Mouse (Mus musculus) heart, embryonic 14.5 days (tissue): ENCODE results near the gene B3gnt6. TPM values are rescaled to one million over a fixed set of nuclear protein-coding genes. Genes with fewer than 3 reads are reported as not detected.

Source experiments
- ATAC-seq: fragments of 200-750 bp; cut with Nextera tagmentation; 2 replicates; pipeline ENCODE4 v1.8.0; 2017; ENCODE audit warnings: low read depth, moderate TSS enrichment; ENCODE audit not compliant: insufficient number of reproducible peaks, insufficient read depth, low FRiP score
- H3K27ac ChIP-seq, 2 experiments: fragments of 200-500 bp in 1 of 2; fragments of 300-500 bp in 1 of 2; sonication (generic) in 1 of 2; replicated peaks in 1 of 2; 2 replicates each; pipeline ENCODE4 v1.5.1; 2012 to 2014; ENCODE audit warnings: low read depth in 2 of 2, low read length in 2 of 2, control low read depth in 1 of 2, mild to moderate bottlenecking in 1 of 2, mixed read lengths in 1 of 2; ENCODE audit not compliant: control insufficient read depth in 1 of 2, insufficient read depth in 1 of 2
- H3K27me3 ChIP-seq: fragments of 300-500 bp; sonication (generic); 2 replicates; pipeline ENCODE4 v1.6.1; 2014; ENCODE audit warnings: mild to moderate bottlenecking, low read length, control low read depth; ENCODE audit not compliant: control insufficient read depth, insufficient read depth
- H3K36me3 ChIP-seq: fragments of 300-500 bp; sonication (generic); 2 replicates; pipeline ENCODE4 v1.6.1; 2014; ENCODE audit warnings: mild to moderate bottlenecking, control low read depth, low read length, mixed read lengths; ENCODE audit not compliant: control insufficient read depth, insufficient read depth
- H3K4me1 ChIP-seq, 2 experiments: fragments of 200-500 bp in 1 of 2; fragments of 300-500 bp in 1 of 2; sonication (generic) in 1 of 2; 2 replicates each; pipeline ENCODE4 v1.6.1; 2012 to 2014; ENCODE audit warnings: low read length in 2 of 2, control low read depth in 1 of 2, mixed read lengths in 1 of 2; ENCODE audit not compliant: control insufficient read depth in 2 of 2, insufficient read depth in 2 of 2
- H3K4me2 ChIP-seq: fragments of 300-500 bp; sonication (generic); 2 replicates; pipeline ENCODE4 v1.6.1; 2014; ENCODE audit warnings: mild to moderate bottlenecking, low read length
- H3K4me3 ChIP-seq, 2 experiments: fragments of 200-500 bp in 1 of 2; fragments of 300-500 bp in 1 of 2; sonication (generic) in 1 of 2; 2 replicates each; pipeline ENCODE4 v1.5.1; 2012 to 2014; ENCODE audit warnings: low read length in 2 of 2, mild to moderate bottlenecking in 2 of 2, control low read depth in 1 of 2, low read depth in 1 of 2, moderate library complexity in 1 of 2; ENCODE audit not compliant: control insufficient read depth in 1 of 2, insufficient read depth in 1 of 2
- H3K9ac ChIP-seq: fragments of 300-500 bp; sonication (generic); 2 replicates; pipeline ENCODE4 v1.6.1; 2014; ENCODE audit warnings: mild to moderate bottlenecking, low read length
- H3K9me3 ChIP-seq: fragments of 300-500 bp; sonication (generic); 2 replicates; pipeline ENCODE4 v1.6.1; 2016; ENCODE audit warnings: low read length, control low read depth; ENCODE audit not compliant: control insufficient read depth
- WGBS: fragments of 180-500 bp; shearing (Covaris S2); extraction: QIAGEN DNeasy Blood & Tissue Kit; methylation state at CpG from one replicate; pipeline ENCODE4 v1.1.7; 2014; 5-methylcytosine and 5-hydroxymethylcytosine counted together
- polyA plus RNA-seq: library from polyadenylated mRNA; unstranded; fragments of >200 nt; fragmentation: Nextera tagmentation; extraction: Ambion mirVana; gene quantifications from 2 replicates; pipeline ENCODE4 v1.2.1, GENCODE M21; 2014

Gene B3gnt6
- polyA plus RNA-seq, 1 experiment from 2014 or later, result 0.11 TPM

GRCm38 (mm10) chr7:98177071-98177485, 22.2 kb downstream of the B3gnt6 start:
- Histone ChIP-seq H3K9ac (no peak overlapping the region), H3K27ac (no peak overlapping the region), H3K4me2 (peak overlapping the region; percentile 90), H3K4me3 (peak overlapping the region in 1 of 2 experiments; percentile 76; a peak in 1 of 4 replicates), H3K36me3 (no peaks in the 10 kb centered on the region), H3K4me1 (peaks cover 0 to 17% of the 10 kb centered on the region in 2 experiments; a peak in 3 of 4 replicates), H3K9me3 (no peaks in the 10 kb centered on the region), H3K27me3 (no peaks in the 10 kb centered on the region)
- WGBS, result 27% methylated on average over 2 of the region's 2 CpGs
- no peak for ATAC-seq

GRCm38 (mm10) chr7:98176322-98177070, 22.8 kb downstream of the B3gnt6 start:
- Histone ChIP-seq H3K4me3 (no peak overlapping the region), H3K9me3 (no peaks in the 10 kb centered on the region), H3K4me2 (peak overlapping the region; percentile 90), H3K9ac (no peak overlapping the region), H3K36me3 (no peaks in the 10 kb centered on the region), H3K27me3 (no peaks in the 10 kb centered on the region), H3K27ac (no peak overlapping the region), H3K4me1 (peaks cover 2 to 15% of the 10 kb centered on the region in 2 experiments; a peak in 3 of 4 replicates)
- no peak for ATAC-seq
- WGBS, result 57% methylated on average over 8 of the region's 8 CpGs

- peaks cover 8 to 23% of the 10 kb centered on the region in 2 experiments; a peak in 3 of 4 replicates for H3K4me1 ChIP-seq
- ATAC-seq, result no peak
- H3K4me2 ChIP-seq, result no peak overlapping the region
Measured at GRCm38 (mm10) chr7:98174883-98175755, 24.2 kb downstream of the B3gnt6 start.

GRCm38 (mm10) chr7:98173408-98173807, 25.9 kb downstream of the B3gnt6 start:
- WGBS, result 24% methylated on average over 4 of the region's 4 CpGs

More at GRCm38 (mm10) chr7:98174883-98175755, 24.2 kb downstream of the B3gnt6 start:
- H3K36me3 ChIP-seq, result no peaks in the 10 kb centered on the region
- H3K4me3 ChIP-seq, result no peak overlapping the region
- WGBS, result 65% methylated on average over 4 of the region's 4 CpGs
- H3K9ac ChIP-seq, result no peak overlapping the region
- H3K27ac ChIP-seq, result no peak overlapping the region
- no peaks in the 10 kb centered on the region for H3K9me3 ChIP-seq
- H3K27me3 ChIP-seq, result no peaks in the 10 kb centered on the region

GRCm38 (mm10) chr7:98172661-98173060, 26.6 kb downstream of the B3gnt6 start:
- no peaks in the 10 kb centered on the region for H3K9me3 ChIP-seq
- no peaks in the 10 kb centered on the region for H3K36me3 ChIP-seq
- WGBS, result 77% methylated on average over 8 of the region's 8 CpGs
- no peak overlapping the region for H3K9ac ChIP-seq
- no peak for ATAC-seq
- H3K4me3 ChIP-seq, result no peak overlapping the region
- H3K27me3 ChIP-seq, result no peaks in the 10 kb centered on the region
- H3K4me2 ChIP-seq, result no peak overlapping the region
- no peak overlapping the region for H3K27ac ChIP-seq
- H3K4me1 ChIP-seq, result peaks cover 8 to 19% of the 10 kb centered on the region in 2 experiments; a peak in 3 of 4 replicates

More at GRCm38 (mm10) chr7:98173408-98173807, 25.9 kb downstream of the B3gnt6 start:
- H3K9ac ChIP-seq, result no peak overlapping the region
- H3K4me3 ChIP-seq, result no peak overlapping the region
- no peak overlapping the region for H3K4me2 ChIP-seq
- H3K27ac ChIP-seq, result no peak overlapping the region
- H3K9me3 ChIP-seq, result no peaks in the 10 kb centered on the region
- no peak for ATAC-seq
- no peaks in the 10 kb centered on the region for H3K27me3 ChIP-seq
- peaks cover 8 to 21% of the 10 kb centered on the region in 2 experiments; a peak in 3 of 4 replicates for H3K4me1 ChIP-seq
- H3K36me3 ChIP-seq, result no peaks in the 10 kb centered on the region

- WGBS, result 54% methylated on average over 6 of the region's 6 CpGs
- no peaks in the 10 kb centered on the region for H3K9me3 ChIP-seq
- no peaks in the 10 kb centered on the region for H3K36me3 ChIP-seq
- no peak overlapping the region for H3K4me3 ChIP-seq
- no peak overlapping the region for H3K9ac ChIP-seq
- peaks cover 8 to 11% of the 10 kb centered on the region in 2 experiments; a peak in 3 of 4 replicates for H3K4me1 ChIP-seq
- H3K27ac ChIP-seq, result peak overlapping the region; percentile 4 to 53; a peak in 3 of 4 replicates
- H3K4me2 ChIP-seq, result no peak overlapping the region
- no peaks in the 10 kb centered on the region for H3K27me3 ChIP-seq
- ATAC-seq, result peak; percentile 70
Measured at GRCm38 (mm10) chr7:98171141-98172073, 27.9 kb downstream of the B3gnt6 start.
